Mouse (Mus musculus) activated CD4-positive, CD25-positive, alpha-beta regulatory T cell, adult 9 weeks (primary cell): ENCODE data around the gene Zfp772. TPM values are rescaled to one million over a fixed set of nuclear protein-coding genes. Genes with fewer than 3 reads are reported as not detected.

Source experiments
- polyA plus RNA-seq: library from polyadenylated mRNA; unstranded; fragments of 100-300 nt; shearing (Covaris generic); gene quantifications from one replicate; pipeline ENCODE4 v1.2.1, GENCODE M21; 2017

Zfp772 gene
- polyA plus RNA-seq, result 4.7 TPM

GRCm38 (mm10) chr7:7209313-7210151 lies at the start of gene Zfp772:
TSS of gene Zfp772 (minus strand) at chr7:7209998.

DNA sequence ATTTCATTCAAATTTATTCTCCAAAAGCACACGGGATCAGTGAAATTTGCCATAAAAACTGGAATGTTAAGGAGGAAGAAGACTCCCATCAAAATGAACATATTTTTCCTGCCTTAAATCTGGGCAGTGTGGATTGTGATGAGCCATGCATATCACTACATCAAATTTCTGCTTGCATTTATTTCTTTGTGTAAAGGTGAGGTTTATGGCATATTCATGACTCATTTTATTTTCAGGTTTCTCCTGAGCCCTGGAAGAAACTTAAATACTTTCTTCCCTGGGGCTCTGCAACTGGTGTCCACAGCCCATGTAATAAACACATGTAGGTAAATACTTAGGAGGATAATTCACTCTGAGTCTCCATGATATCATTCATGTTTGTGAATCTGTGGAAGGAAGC lies 37.4 kb upstream of the Zfp772 start, which contains the start of gene Vmn2r29:
TSS of gene Vmn2r29 (minus strand) at position 101 of the 400 bp plus-strand sequence.

GRCm38 (mm10) chr7:7171227-7172147 lies 38.3 kb downstream of the Zfp772 start, which contains the start of gene Zfp418:
TSS of gene Zfp418 (plus strand) at chr7:7171330.

Other genes with a start within 250 kb of the Zfp772 start
- not detected for gene Aurkc, start 214.7 kb downstream of the Zfp772 start, polyA plus RNA-seq
- 35.7 TPM for gene Zfp954, start 88.5 kb downstream of the Zfp772 start, polyA plus RNA-seq
- gene Zfp773, start 73.2 kb downstream of the Zfp772 start, polyA plus RNA-seq, result 14.2 TPM
- gene Zfp418, start 38.7 kb downstream of the Zfp772 start, polyA plus RNA-seq, result 3.5 TPM
- 0.11 TPM for gene Vmn2r29, start 37.3 kb upstream of the Zfp772 start, polyA plus RNA-seq
- gene Gm45844, start 68.3 kb upstream of the Zfp772 start, polyA plus RNA-seq, result 2.1 TPM
- gene Clcn4, start 90.9 kb upstream of the Zfp772 start, polyA plus RNA-seq, result 82.6 TPM
- not detected for gene Vmn2r30, start 127.6 kb upstream of the Zfp772 start, polyA plus RNA-seq
- gene Gm45783, start 164.6 kb upstream of the Zfp772 start, polyA plus RNA-seq, result not detected
- gene Vmn2r31, start 189.7 kb upstream of the Zfp772 start, polyA plus RNA-seq, result not detected